Mouse (Mus musculus) effector memory CD4-positive, alpha-beta T cell, adult 7 months (primary cell): ENCODE data around the gene Disp2. TPM values are rescaled to one million over a fixed set of nuclear protein-coding genes. Genes with fewer than 3 reads are reported as not detected.

ENCODE experiments used
- polyA plus RNA-seq: library from polyadenylated mRNA; unstranded; fragments of 100-300 nt; shearing (Covaris generic); gene quantifications from one replicate; pipeline ENCODE4 v1.2.1, GENCODE M21; 2017

Disp2 gene
- polyA plus RNA-seq: 0.69 TPM

DNA sequence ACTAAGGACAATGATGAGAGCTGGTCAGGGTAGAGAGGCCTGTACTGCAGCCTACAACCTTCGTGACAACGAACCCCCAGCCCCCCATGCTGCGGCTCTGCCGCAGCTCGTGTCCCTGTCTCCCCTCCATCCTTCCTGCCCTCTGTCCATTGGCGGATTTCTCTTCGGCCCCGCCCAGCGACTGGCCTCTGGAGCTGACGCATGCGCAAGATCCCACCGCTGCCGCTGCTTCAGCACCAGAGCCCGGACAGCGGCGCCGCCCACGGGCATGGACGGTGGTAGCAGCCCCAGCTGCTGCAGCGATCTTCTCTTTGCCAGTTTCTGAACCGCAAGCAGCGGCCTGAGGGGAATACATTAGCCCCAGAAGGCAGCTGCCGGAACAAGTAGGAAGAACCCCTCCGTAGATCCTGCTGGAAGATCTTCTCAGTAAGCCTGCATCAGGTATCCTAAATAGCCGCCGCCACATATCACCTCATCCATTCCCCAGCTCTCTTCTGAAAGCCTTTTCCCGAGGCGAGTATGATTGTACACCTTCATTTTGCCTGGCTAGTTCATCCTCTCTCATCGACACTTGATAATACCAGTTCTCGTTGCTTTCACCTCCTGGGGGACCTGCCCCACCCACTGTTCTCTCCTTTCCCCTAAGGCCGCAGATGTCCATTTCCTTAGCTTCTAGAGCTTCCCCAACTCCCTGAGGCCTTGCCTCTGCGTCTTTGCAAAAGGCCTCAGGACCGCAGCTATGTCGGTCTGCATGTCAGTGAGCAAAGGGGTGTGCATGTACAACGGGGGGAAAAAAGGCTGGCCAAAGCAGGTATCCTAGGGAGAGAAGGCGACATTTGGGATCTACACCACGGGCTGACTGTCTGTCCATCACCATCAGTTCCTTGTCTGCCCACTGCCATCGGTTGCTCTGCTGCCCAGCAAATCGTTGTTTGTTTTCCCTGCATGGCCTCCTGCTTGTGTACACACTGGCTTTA lies at the start of gene Disp2:
Gene Disp2 (plus strand): TSS at position 216 of the 977 bp plus-strand sequence.

DNA sequence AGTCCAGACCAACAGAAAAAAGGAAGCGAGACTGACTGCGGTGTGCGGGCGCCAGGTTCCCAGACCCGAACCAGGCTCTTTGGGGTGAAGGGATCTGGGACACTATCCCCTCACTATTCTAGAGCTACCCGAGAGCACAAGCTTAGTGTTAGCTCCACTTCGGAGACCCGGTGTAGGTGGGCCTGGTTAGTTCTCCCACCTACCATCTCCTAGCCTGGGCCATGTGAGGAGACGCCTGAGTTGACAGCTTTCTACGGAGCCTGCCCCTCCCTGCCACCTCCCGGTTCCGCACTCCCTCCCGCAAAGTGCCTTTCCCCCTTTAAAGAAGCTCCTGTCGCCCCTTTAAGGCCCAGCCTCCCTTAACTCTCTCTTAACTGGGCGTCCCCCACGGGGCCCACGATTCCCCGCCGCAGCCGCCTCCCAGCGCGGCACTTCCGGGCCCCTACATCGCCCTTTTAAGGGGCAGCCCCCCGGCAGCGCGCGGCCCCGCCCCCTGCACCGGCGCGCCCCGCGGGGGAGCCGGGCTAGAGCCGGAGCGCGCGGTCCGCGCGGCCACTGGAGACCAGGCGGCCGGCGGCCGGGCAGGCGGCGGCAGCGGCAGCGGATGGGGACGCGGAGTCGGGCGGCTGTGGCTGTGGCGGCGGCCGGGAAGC lies 34.2 kb upstream of the Disp2 start, which contains the start of gene Inafm2:
Gene Inafm2 (plus strand): TSS at position 527 of the 653 bp plus-strand sequence.

DNA sequence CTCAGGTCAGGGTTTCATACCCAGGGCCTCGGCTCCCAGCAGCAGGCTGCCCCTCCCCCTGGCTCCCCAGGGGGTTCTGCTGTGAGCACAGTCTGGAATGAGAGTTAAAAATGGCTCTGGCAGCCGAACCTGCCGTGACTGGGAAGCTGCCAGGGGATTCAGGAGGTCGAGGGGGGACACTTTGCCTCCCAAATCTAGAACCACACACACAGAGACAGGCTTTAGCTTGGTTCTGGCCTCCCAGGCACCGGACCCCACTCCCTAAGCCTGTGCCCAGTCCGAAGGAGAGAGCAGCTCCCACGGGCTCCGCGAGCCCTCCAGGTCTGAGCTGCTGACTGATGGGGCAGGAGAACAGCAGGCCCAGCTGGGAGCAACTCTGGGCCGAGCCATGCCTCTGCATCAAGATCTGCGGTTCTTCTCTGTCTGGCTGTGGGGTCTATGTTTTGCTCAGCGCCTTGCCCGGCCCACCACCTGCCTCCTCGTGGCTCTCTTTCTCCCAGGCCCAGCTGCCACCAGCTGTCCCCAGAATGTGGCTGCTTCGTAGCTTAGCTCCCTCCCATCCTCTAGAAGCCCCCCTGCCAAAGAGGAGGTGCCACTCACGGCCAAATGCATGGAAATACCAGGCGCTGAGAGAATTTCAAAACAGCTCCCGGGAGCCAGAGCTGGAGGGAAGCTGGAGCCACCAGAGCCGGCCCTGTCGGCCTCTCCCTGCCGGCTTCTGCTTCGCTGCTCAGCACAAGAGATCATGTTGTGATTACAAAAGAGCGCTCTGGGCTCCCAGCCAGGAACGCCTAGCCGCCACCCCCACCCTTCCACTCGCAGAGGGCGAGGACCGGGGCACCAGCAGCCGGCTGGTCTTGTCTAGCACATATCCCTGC lies 17.4 kb upstream of the Disp2 start, which contains the start of gene Ccdc9b:
Gene Ccdc9b (minus strand): TSS at position 756 of the 878 bp plus-strand sequence.

DNA sequence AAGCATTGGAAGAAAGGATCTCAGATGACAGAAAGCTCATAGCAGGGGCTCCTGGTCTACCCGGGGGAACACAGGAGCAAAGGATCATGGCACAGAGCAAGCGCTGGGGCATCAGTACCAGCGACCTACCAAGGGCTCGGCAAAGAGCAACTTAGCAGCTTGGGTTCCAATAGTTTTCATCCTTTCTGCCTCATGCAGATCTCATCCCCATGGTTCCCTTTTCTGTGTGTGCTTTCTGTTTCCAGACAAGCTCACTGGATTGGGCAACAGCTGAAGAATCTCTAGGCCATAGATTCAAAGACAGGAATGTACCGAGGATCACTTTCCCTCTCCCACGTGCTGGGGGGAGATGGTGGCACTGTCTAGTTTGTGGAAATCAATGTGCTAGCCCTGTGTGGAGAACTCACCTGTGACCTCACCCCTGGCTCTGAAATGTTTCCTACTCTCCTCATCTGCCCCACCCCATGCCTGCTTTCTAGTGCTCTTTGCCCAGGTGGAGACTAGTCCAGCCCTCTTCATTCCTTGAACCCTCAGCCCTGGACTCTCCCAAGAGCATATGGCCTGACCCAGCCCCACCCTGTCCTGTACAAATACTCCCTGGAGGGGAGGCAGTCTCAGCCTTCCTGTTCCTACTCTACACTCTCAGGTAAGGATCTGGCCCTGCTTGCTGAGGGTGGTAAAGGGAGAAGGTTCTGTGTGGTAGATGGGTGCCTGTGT lies 7.2 kb upstream of the Disp2 start, which contains the start of gene Phgr1:
Gene Phgr1 (plus strand): TSS at position 612 of the 717 bp plus-strand sequence.

DNA sequence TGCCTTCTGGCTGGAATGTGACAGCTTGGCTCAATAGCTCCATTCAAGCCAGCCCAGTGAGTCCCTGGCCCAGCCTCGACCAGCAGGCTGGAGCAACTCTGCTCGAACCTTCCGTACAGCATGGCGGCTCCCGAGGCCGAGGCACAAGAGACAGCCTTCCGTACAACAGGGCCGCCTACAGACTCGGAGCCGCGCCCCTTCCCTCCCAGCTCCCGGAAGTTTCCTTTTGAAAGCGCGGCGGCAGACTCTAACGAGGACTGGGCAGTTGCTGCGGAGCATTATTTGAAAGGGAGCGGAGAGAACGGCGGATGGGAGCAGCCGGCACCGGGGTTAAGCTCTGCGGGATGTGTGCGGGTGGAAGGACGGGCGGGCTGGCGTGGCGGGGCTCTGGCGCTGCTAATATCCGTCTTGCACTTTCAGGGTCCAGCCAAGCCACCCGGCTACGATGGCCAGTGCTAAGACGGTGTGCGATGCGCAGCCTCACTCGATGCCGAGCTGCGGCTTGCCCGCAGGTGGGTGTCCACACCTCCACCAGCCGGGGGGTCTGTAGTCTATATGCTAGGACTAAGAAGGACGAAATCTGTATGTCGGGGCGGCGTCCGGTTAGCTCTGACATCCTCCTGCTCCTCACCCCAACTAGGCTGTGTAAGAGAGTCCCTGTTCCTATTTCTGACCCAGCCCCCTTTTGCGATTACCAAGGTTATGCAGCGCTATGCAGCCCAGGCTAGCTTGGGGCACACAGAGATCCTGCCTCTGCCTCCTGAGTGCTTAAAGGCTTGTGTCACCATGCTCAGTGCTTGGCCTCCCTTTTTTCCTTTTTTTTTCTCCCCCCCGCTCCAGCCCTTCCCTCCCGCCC lies 34.7 kb downstream of the Disp2 start, which contains the start of gene Knstrn:
Gene Knstrn (plus strand): TSS at position 23 of the 856 bp plus-strand sequence.

Other genes with a start within 250 kb of the Disp2 start
- gene Bmf, start 230.0 kb upstream of the Disp2 start, polyA plus RNA-seq: 2.8 TPM
- gene Bub1b, start 181.5 kb upstream of the Disp2 start, polyA plus RNA-seq: 2.7 TPM
- gene Pak6, start 116.4 kb upstream of the Disp2 start, polyA plus RNA-seq: 7.0 TPM
- gene Ankrd63, start 75.8 kb upstream of the Disp2 start, polyA plus RNA-seq: not detected
- 11.2 TPM for gene Plcb2, start 51.3 kb upstream of the Disp2 start, polyA plus RNA-seq
- 16.6 TPM for gene Inafm2, start 34.0 kb upstream of the Disp2 start, polyA plus RNA-seq
- gene Ccdc9b, start 17.1 kb upstream of the Disp2 start, polyA plus RNA-seq: not detected
- not detected for gene Phgr1, start 7.0 kb upstream of the Disp2 start, polyA plus RNA-seq
- 6.7 TPM for gene Knstrn, start 34.3 kb downstream of the Disp2 start, polyA plus RNA-seq
- gene Ivd, start 82.2 kb downstream of the Disp2 start, polyA plus RNA-seq: 79.3 TPM
- gene Bahd1, start 120.7 kb downstream of the Disp2 start, polyA plus RNA-seq: 16.6 TPM
- gene Chst14, start 146.8 kb downstream of the Disp2 start, polyA plus RNA-seq: not detected
- 11.3 TPM for gene Ccdc32, start 249.7 kb downstream of the Disp2 start, polyA plus RNA-seq